Mouse (Mus musculus) neural tube, embryonic 13.5 days (tissue): ENCODE measurements around the gene Fbxl16. TPM values are rescaled to one million over a fixed set of nuclear protein-coding genes. Genes with fewer than 3 reads are reported as not detected.

Experiments
- ATAC-seq: fragments of 200-750 bp; cut with Nextera tagmentation; 2 replicates; pipeline ENCODE4 v1.8.0; 2017; ENCODE audit warnings: low read depth, mild to moderate bottlenecking, moderate TSS enrichment, moderate library complexity
- H3K27ac ChIP-seq: fragments of 300-500 bp; sonication (generic); replicated peaks from 2 replicates; pipeline ENCODE4 v1.5.1; 2015; ENCODE audit warnings: moderate library complexity, mild to moderate bottlenecking, inconsistent platforms
- H3K27me3 ChIP-seq: fragments of 300-500 bp; sonication (generic); 2 replicates; pipeline ENCODE4 v1.6.1; 2015; ENCODE audit warnings: mild to moderate bottlenecking, inconsistent platforms
- H3K36me3 ChIP-seq: fragments of 300-500 bp; sonication (generic); 2 replicates; pipeline ENCODE4 v1.6.1; 2015; ENCODE audit warnings: mild to moderate bottlenecking, inconsistent platforms
- H3K4me1 ChIP-seq: fragments of 300-500 bp; sonication (generic); replicated peaks from 2 replicates; pipeline ENCODE4 v1.6.1; 2015; ENCODE audit warnings: inconsistent platforms
- H3K4me2 ChIP-seq: fragments of 300-500 bp; sonication (generic); 2 replicates; pipeline ENCODE4 v1.6.1; 2015; ENCODE audit warnings: inconsistent platforms, mild to moderate bottlenecking, moderate library complexity
- H3K4me3 ChIP-seq: fragments of 300-500 bp; sonication (generic); 2 replicates; pipeline ENCODE4 v1.5.1; 2015; ENCODE audit warnings: mild to moderate bottlenecking, inconsistent platforms
- H3K9ac ChIP-seq: fragments of 300-500 bp; sonication (generic); 2 replicates; pipeline ENCODE4 v1.6.1; 2015; ENCODE audit warnings: moderate library complexity, mild to moderate bottlenecking, inconsistent platforms
- H3K9me3 ChIP-seq: fragments of 300-500 bp; sonication (generic); 2 replicates; pipeline ENCODE4 v1.6.1; 2016; ENCODE audit warnings: inconsistent platforms
- WGBS: fragments of 180-500 bp; shearing (Covaris S2); methylation state at CpG from one replicate; pipeline ENCODE4 v1.1.7; 2015; 5-methylcytosine and 5-hydroxymethylcytosine counted together
- polyA plus RNA-seq: library from polyadenylated mRNA; unstranded; fragments of >200 nt; fragmentation: Nextera tagmentation; extraction: Ambion mirVana; gene quantifications from 2 replicates; pipeline ENCODE4 v1.2.1, GENCODE M21; 2015

Fbxl16 gene
- polyA plus RNA-seq, 1 experiment from 2014 or later = 31.8 TPM

GRCm38 (mm10) chr17:25830806-25831431, 22.0 kb downstream of the Fbxl16 start:
- Histone ChIP-seq H3K27me3 (no peaks in the 10 kb centered on the region), H3K9me3 (no peaks in the 10 kb centered on the region), H3K4me1 (peaks cover 84% of the 10 kb centered on the region), H3K36me3 (peaks cover 56% of the 10 kb centered on the region), H3K4me3 (peak overlapping the region; percentile 76), H3K27ac (no peak overlapping the region), H3K9ac (peak overlapping the region; percentile 85; the same call in 1 of the 2 replicates), H3K4me2 (peak overlapping the region; percentile 98)
- 86% methylated on average over 14 of the region's 14 CpGs for WGBS
- ATAC-seq = no peak

GRCm38 (mm10) chr17:25831451-25832281, 22.8 kb downstream of the Fbxl16 start:
- ATAC-seq = no peak
- 62% methylated on average over 21 of the region's 21 CpGs for WGBS

GRCm38 (mm10) chr17:25832436-25833290, 23.8 kb downstream of the Fbxl16 start:
- Histone ChIP-seq H3K4me1 (peaks cover 84% of the 10 kb centered on the region), H3K4me3 (peak overlapping the region; percentile 76), H3K27ac (peak overlapping the region; percentile 94), H3K36me3 (peaks cover 38% of the 10 kb centered on the region), H3K9me3 (no peaks in the 10 kb centered on the region), H3K9ac (peak overlapping the region; percentile 85), H3K4me2 (peak overlapping the region; percentile 98), H3K27me3 (no peaks in the 10 kb centered on the region)
- peak; percentile 91 for ATAC-seq
- under 1% methylated on average over 77 of the region's 77 CpGs for WGBS

More at GRCm38 (mm10) chr17:25831451-25832281, 22.8 kb downstream of the Fbxl16 start:
- Histone ChIP-seq H3K9ac (peak overlapping the region; percentile 85), H3K4me3 (peak overlapping the region; percentile 76), H3K36me3 (peaks cover 48% of the 10 kb centered on the region), H3K27me3 (no peaks in the 10 kb centered on the region), H3K27ac (peak overlapping the region; percentile 94), H3K4me1 (peaks cover 84% of the 10 kb centered on the region), H3K9me3 (no peaks in the 10 kb centered on the region), H3K4me2 (peak overlapping the region; percentile 98)

GRCm38 (mm10) chr17:25833291-25833663, 24.4 kb downstream of the Fbxl16 start, which contains the start of gene Stub1:
Gene Stub1 (minus strand): TSS chr17:25833404.
- Histone ChIP-seq H3K9me3 (no peaks in the 10 kb centered on the region), H3K4me2 (peak within 1 kb of the TSS; percentile 98), H3K27ac (peak within 1 kb of the TSS; percentile 94), H3K4me3 (peak within 1 kb of the TSS; percentile 76), H3K27me3 (no peaks in the 10 kb centered on the region), H3K36me3 (peaks cover 37% of the 10 kb centered on the region), H3K4me1 (peaks cover 84% of the 10 kb centered on the region), H3K9ac (peak within 1 kb of the TSS; percentile 85)
- ATAC-seq = peak; percentile 54
- under 1% methylated on average over 24 of the region's 24 CpGs for WGBS

GRCm38 (mm10) chr17:25833961-25834594, 25.2 kb downstream of the Fbxl16 start:
- Histone ChIP-seq H3K36me3 (peaks cover 41% of the 10 kb centered on the region), H3K9ac (peak overlapping the region; percentile 76), H3K27ac (peak overlapping the region; percentile 94), H3K27me3 (no peaks in the 10 kb centered on the region), H3K4me1 (peaks cover 87% of the 10 kb centered on the region), H3K4me3 (peak overlapping the region; percentile 76), H3K4me2 (peak overlapping the region; percentile 98), H3K9me3 (no peaks in the 10 kb centered on the region)
- WGBS = 55% methylated on average over 6 of the region's 6 CpGs
- ATAC-seq = no peak

GRCm38 (mm10) chr17:25834595-25835222, 25.8 kb downstream of the Fbxl16 start:
- peak overlapping the region; percentile 98 for H3K4me2 ChIP-seq
- WGBS = 92% methylated on average over 12 of the region's 12 CpGs
- no peak for ATAC-seq
- H3K4me3 ChIP-seq = peak overlapping the region; percentile 76
- H3K4me1 ChIP-seq = peaks cover 82% of the 10 kb centered on the region
- no peaks in the 10 kb centered on the region for H3K9me3 ChIP-seq
- H3K27me3 ChIP-seq = no peaks in the 10 kb centered on the region
- peak overlapping the region; percentile 76 for H3K9ac ChIP-seq
- peak overlapping the region; percentile 94; the same call in 1 of the 2 replicates for H3K27ac ChIP-seq
- H3K36me3 ChIP-seq = peaks cover 47% of the 10 kb centered on the region

- Histone ChIP-seq H3K27me3 (no peaks in the 10 kb centered on the region), H3K4me1 (peaks cover 76% of the 10 kb centered on the region), H3K4me2 (peak overlapping the region; percentile 98), H3K9ac (peak overlapping the region; percentile 76; the same call in 1 of the 2 replicates), H3K27ac (no peak overlapping the region), H3K9me3 (no peaks in the 10 kb centered on the region), H3K36me3 (peaks cover 47% of the 10 kb centered on the region), H3K4me3 (0 out of 2 replicates have a peak overlapping the region, but pooled peaks have one; percentile 76)
- no peak for ATAC-seq
- 95% methylated on average over 7 of the region's 7 CpGs for WGBS
Measured at GRCm38 (mm10) chr17:25835301-25835700, 26.4 kb downstream of the Fbxl16 start.

GRCm38 (mm10) chr17:25835816-25836215, 26.9 kb downstream of the Fbxl16 start:
- Histone ChIP-seq H3K4me3 (peak overlapping the region; percentile 48; the same call in 1 of the 2 replicates), H3K9me3 (no peaks in the 10 kb centered on the region), H3K36me3 (peaks cover 47% of the 10 kb centered on the region), H3K4me2 (peak overlapping the region; percentile 98), H3K9ac (peak overlapping the region; percentile 87), H3K4me1 (peaks cover 71% of the 10 kb centered on the region), H3K27ac (no peak overlapping the region), H3K27me3 (no peaks in the 10 kb centered on the region)
- no peak for ATAC-seq
- WGBS = 94% methylated on average over 16 of the region's 16 CpGs

GRCm38 (mm10) chr17:25836397-25837075, 27.7 kb downstream of the Fbxl16 start:
- Histone ChIP-seq H3K36me3 (peaks cover 47% of the 10 kb centered on the region), H3K27ac (peak overlapping the region; percentile 84), H3K9me3 (no peaks in the 10 kb centered on the region), H3K4me1 (peaks cover 64% of the 10 kb centered on the region), H3K4me3 (peak overlapping the region; percentile 48), H3K9ac (peak overlapping the region; percentile 87), H3K4me2 (peak overlapping the region; percentile 98), H3K27me3 (no peaks in the 10 kb centered on the region)
- ATAC-seq = no peak
- 21% methylated on average over 23 of the region's 23 CpGs for WGBS

GRCm38 (mm10) chr17:25837076-25837410, 28.2 kb downstream of the Fbxl16 start, which contains the start of gene Rhbdl1:
Gene Rhbdl1 (minus strand): TSS chr17:25837295.
- Histone ChIP-seq H3K9me3 (no peaks in the 10 kb centered on the region), H3K4me2 (peak within 1 kb of the TSS; percentile 98), H3K4me1 (peaks cover 59% of the 10 kb centered on the region), H3K36me3 (peaks cover 48% of the 10 kb centered on the region), H3K27me3 (no peaks in the 10 kb centered on the region), H3K9ac (peak within 1 kb of the TSS; percentile 87), H3K27ac (peak within 1 kb of the TSS; percentile 84), H3K4me3 (peak within 1 kb of the TSS; percentile 48)
- WGBS = under 1% methylated on average over 28 of the region's 29 CpGs
- ATAC-seq = peak; percentile 12; the same call in 1 of the 2 replicates
